Mouse (Mus musculus) midbrain, postnatal 0 days (tissue): ENCODE measurements at regions not wholly inside any gene's neighbourhood (a gene's known extent, or its start where the extent isn't known, plus 50 kb on each side); places are given as distances from the start of the nearest gene placed in this dataset.

Experiments
- ATAC-seq: fragments of 200-750 bp; cut with Nextera tagmentation; 2 replicates; pipeline ENCODE4 v1.8.0; 2017; ENCODE audit warnings: moderate number of reproducible peaks, mild to moderate bottlenecking, moderate TSS enrichment, moderate library complexity; ENCODE audit not compliant: low FRiP score
- DNase-seq: peaks from one replicate; pipeline ENCODE4 v3.0.0-alpha.2; 2015; ENCODE audit warnings: low spot score
- H3K27ac ChIP-seq: fragments of 300-500 bp; sonication (generic); 2 replicates; pipeline ENCODE4 v1.5.1; 2014; ENCODE audit warnings: low read depth, mild to moderate bottlenecking, low read length, mixed read lengths
- H3K27me3 ChIP-seq: fragments of 300-500 bp; sonication (generic); 2 replicates; pipeline ENCODE4 v1.6.1; 2014; ENCODE audit warnings: low read length, control low read depth, mixed read lengths; ENCODE audit not compliant: insufficient read depth
- H3K36me3 ChIP-seq: fragments of 300-500 bp; sonication (generic); 2 replicates; pipeline ENCODE4 v1.6.1; 2014; ENCODE audit warnings: low read length, control low read depth, mixed read lengths; ENCODE audit not compliant: insufficient read depth
- H3K4me1 ChIP-seq: fragments of 300-500 bp; sonication (generic); 2 replicates; pipeline ENCODE4 v1.6.1; 2014; ENCODE audit warnings: mild to moderate bottlenecking, control low read depth, antibody characterized with exemption, low read length, mixed read lengths; ENCODE audit not compliant: insufficient read depth
- H3K4me2 ChIP-seq: fragments of 300-500 bp; sonication (generic); 2 replicates; pipeline ENCODE4 v1.6.1; 2014; ENCODE audit warnings: low read depth, mild to moderate bottlenecking, low read length, mixed read lengths; ENCODE audit not compliant: poor library complexity, severe bottlenecking
- H3K4me3 ChIP-seq: fragments of 300-500 bp; sonication (generic); 2 replicates; pipeline ENCODE4 v1.5.1; 2014; ENCODE audit warnings: low read depth, mild to moderate bottlenecking, low read length, moderate library complexity
- H3K9ac ChIP-seq: fragments of 300-500 bp; sonication (generic); replicated peaks from 2 replicates; pipeline ENCODE4 v1.6.1; 2014; ENCODE audit warnings: mild to moderate bottlenecking, low read length, moderate library complexity, mixed read lengths; ENCODE audit not compliant: poor library complexity, severe bottlenecking
- H3K9me3 ChIP-seq: fragments of 300-500 bp; sonication (generic); 2 replicates; pipeline ENCODE4 v1.6.1; 2016; ENCODE audit warnings: low read length, control low read depth
- CTCF ChIP-seq: IDR thresholded peaks from 2 replicates; pipeline ENCODE4 v1.5.1; 2016; ENCODE audit warnings: antibody characterized with exemption, mild to moderate bottlenecking
- WGBS: fragments of 180-500 bp; shearing (Covaris S2); extraction: QIAGEN DNeasy Blood & Tissue Kit; methylation state at CpG from one replicate; pipeline ENCODE4 v1.1.7; 2014; 5-methylcytosine and 5-hydroxymethylcytosine counted together

- no peak overlapping the region for H3K4me2 ChIP-seq
- no peak overlapping the region for H3K9ac ChIP-seq
- ATAC-seq (no peak), DNase-seq (no peak)
- 43% methylated on average over 9 of the region's 9 CpGs for WGBS
- no peaks in the 10 kb centered on the region for H3K27me3 ChIP-seq
- no peaks in the 10 kb centered on the region for H3K36me3 ChIP-seq
- H3K27ac ChIP-seq = no peak overlapping the region
- H3K9me3 ChIP-seq = no peaks in the 10 kb centered on the region
- H3K4me3 ChIP-seq = no peak overlapping the region
- no peaks in the 10 kb centered on the region for H3K4me1 ChIP-seq
- no peak for TF ChIP-seq CTCF
Measured at GRCm38 (mm10) chr17:85927261-85927660, 217.7 kb downstream of the Srbd1 start.

GRCm38 (mm10) chr17:85926044-85926443, 218.9 kb downstream of the Srbd1 start:
- no peak for DNase-seq

GRCm38 (mm10) chr17:85921219-85921673, 223.7 kb downstream of the Srbd1 start:
- Histone ChIP-seq H3K4me3 (no peak overlapping the region), H3K9me3 (no peaks in the 10 kb centered on the region), H3K27ac (no peak overlapping the region), H3K36me3 (no peaks in the 10 kb centered on the region), H3K27me3 (no peaks in the 10 kb centered on the region), H3K4me1 (no peaks in the 10 kb centered on the region), H3K9ac (no peak overlapping the region), H3K4me2 (no peak overlapping the region)
- WGBS = 76% methylated on average over 8 of the region's 8 CpGs
- no peak for TF ChIP-seq CTCF
- peak; percentile 46 for DNase-seq
- ATAC-seq = no peak

More at GRCm38 (mm10) chr17:85926044-85926443, 218.9 kb downstream of the Srbd1 start:
- H3K4me1 ChIP-seq = no peaks in the 10 kb centered on the region
- no peak overlapping the region for H3K9ac ChIP-seq
- no peak overlapping the region for H3K27ac ChIP-seq
- no peak overlapping the region for H3K4me3 ChIP-seq
- no peaks in the 10 kb centered on the region for H3K36me3 ChIP-seq
- H3K4me2 ChIP-seq = no peak overlapping the region
- H3K27me3 ChIP-seq = no peaks in the 10 kb centered on the region
- no peak for TF ChIP-seq CTCF
- WGBS = 93% methylated on average over 4 of the region's 4 CpGs
- no peaks in the 10 kb centered on the region for H3K9me3 ChIP-seq
- no peak for ATAC-seq

GRCm38 (mm10) chr17:85919868-85920267, 225.1 kb downstream of the Srbd1 start:
- no peak for ATAC-seq
- H3K36me3 ChIP-seq = no peaks in the 10 kb centered on the region
- 93% methylated on average over 7 of the region's 7 CpGs for WGBS
- no peak for DNase-seq
- no peaks in the 10 kb centered on the region for H3K9me3 ChIP-seq
- H3K9ac ChIP-seq = no peak overlapping the region
- no peak overlapping the region for H3K4me2 ChIP-seq
- H3K27me3 ChIP-seq = no peaks in the 10 kb centered on the region
- H3K4me1 ChIP-seq = no peaks in the 10 kb centered on the region
- no peak overlapping the region for H3K27ac ChIP-seq
- H3K4me3 ChIP-seq = no peak overlapping the region
- TF ChIP-seq CTCF = no peak

GRCm38 (mm10) chr17:85915870-85916269, 227.8 kb upstream of the Six2 start:
- TF ChIP-seq CTCF = no peak
- H3K9me3 ChIP-seq = no peaks in the 10 kb centered on the region
- no peak overlapping the region for H3K9ac ChIP-seq
- ATAC-seq = no peak
- no peaks in the 10 kb centered on the region for H3K36me3 ChIP-seq
- no peak overlapping the region for H3K27ac ChIP-seq
- H3K4me1 ChIP-seq = no peaks in the 10 kb centered on the region
- no peak for DNase-seq
- H3K4me2 ChIP-seq = no peak overlapping the region
- WGBS = 93% methylated on average over 3 of the region's 3 CpGs
- no peak overlapping the region for H3K4me3 ChIP-seq
- no peaks in the 10 kb centered on the region for H3K27me3 ChIP-seq

- Histone ChIP-seq H3K27ac (no peak overlapping the region), H3K4me3 (no peak overlapping the region), H3K27me3 (no peaks in the 10 kb centered on the region), H3K9me3 (no peaks in the 10 kb centered on the region), H3K4me2 (no peak overlapping the region), H3K4me1 (no peaks in the 10 kb centered on the region), H3K36me3 (no peaks in the 10 kb centered on the region), H3K9ac (no peak overlapping the region)
- peak; percentile 68 for ATAC-seq
- DNase-seq = no peak
- WGBS = 41% methylated on average over 6 of the region's 6 CpGs
- TF ChIP-seq CTCF = no peak
Measured at GRCm38 (mm10) chr17:85914062-85914461, 226.0 kb upstream of the Six2 start.
